In the genomic region with DNA sequence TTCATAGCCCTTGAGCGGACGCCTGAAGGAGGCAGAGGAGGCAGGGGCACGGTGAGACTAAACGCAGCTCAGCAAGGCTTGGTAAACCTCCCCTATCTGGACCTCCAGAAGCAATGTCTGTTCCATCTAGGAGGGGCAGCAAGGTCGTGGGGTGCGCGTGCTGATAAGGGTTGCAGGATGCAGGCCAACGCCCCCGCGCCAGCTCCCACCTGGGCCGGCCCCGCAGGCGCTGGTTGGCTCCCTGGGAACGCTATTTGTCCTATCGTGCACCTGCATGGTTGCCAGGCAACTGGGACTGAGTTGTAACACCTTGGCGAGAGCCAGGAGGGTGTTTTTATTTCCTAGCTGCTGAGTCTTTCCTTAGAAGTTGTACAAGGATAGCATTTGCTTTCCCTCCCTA, we compare ENCODE assay signal across 8 mouse cellular contexts. TPM values are rescaled to one million over a fixed set of nuclear protein-coding genes. Genes with fewer than 3 reads are reported as not detected.
A peak's percentile ranks its signal among the peaks of the same experiment; 100 is the strongest.
DNase-seq lines count a peak whose midpoint lies in the region; TF ChIP-seq lines count a peak whose summit lies in the region.

No protein-coding gene starts in this region.

- no peak for TF ChIP-seq CTCF in left cerebral cortex, adult 2 months (IDR thresholded peaks at IDR 0.05)

- H3K27ac ChIP-seq in left cerebral cortex, adult 2 months = no peak overlapping the region

- intact Hi-C loops in left cerebral cortex, adult 2 months (cut with DNase I) = no loop called here

- peak; percentile 39 to 60 for DNase-seq in left cerebral cortex, adult 2 months (ENCODE audit: extremely low spot score in 1 of 2, low spot score in 2 of 2)
- DNase-seq in left cerebral cortex, adult 18-20 months (ENCODE audit: low spot score in 2 of 2) = no peak
- peak; percentile 55 to 56 for DNase-seq in cerebellum, postnatal 10 days
- DNase-seq in kidney, adult 9 months = peak; percentile 51
- peak; percentile 29 to 47 for DNase-seq in lung, postnatal 4 days
- no peak for DNase-seq in embryo, embryonic 10 days (ENCODE audit: low spot score)
- DNase-seq in layer of hippocampus, postnatal 14 days (ENCODE audit: low spot score in 2 of 2) = no peak
- no peak for DNase-seq in urinary bladder, adult 2 months (ENCODE audit: low spot score)

- no peak overlapping the region for H3K4me3 ChIP-seq in left cerebral cortex, adult 2 months

RNA-seq across cellular contexts. Expression of a gene that starts 41.2 kb away (rescaled TPM):
- 10 to 100 TPM; 89.0 to 99.0 TPM for total RNA-seq in left cerebral cortex, adult 2 months (2021)
- total RNA-seq in left cerebral cortex, adult 18-20 months (2021) = 10 to 100 TPM; 86.2 to 91.0 TPM
- total RNA-seq in layer of hippocampus, postnatal 14 days (2021) = 10 to 100 TPM; 82.1 to 83.1 TPM
- polyA plus RNA-seq in urinary bladder, adult 2 months (2012; rRNA removed) = 23.3 and 34.8 TPM in 2 replicates

RNA-seq across cellular contexts. Expression of a gene that starts 43.7 kb away (rescaled TPM):
- 10 to 100 TPM; 27.9 to 28.9 TPM for total RNA-seq in left cerebral cortex, adult 2 months (2021)
- total RNA-seq in left cerebral cortex, adult 18-20 months (2021) = 10 to 100 TPM; 28.5 to 32.1 TPM
- total RNA-seq in layer of hippocampus, postnatal 14 days (2021) = 10 to 100 TPM; 21.7 to 24.4 TPM
- polyA plus RNA-seq in urinary bladder, adult 2 months (2012; rRNA removed) = 20.1 and 26.6 TPM in 2 replicates

RNA-seq across cellular contexts. Expression of a gene that starts 56.1 kb away (rescaled TPM):
- total RNA-seq in left cerebral cortex, adult 2 months (2021) = 10 to 100 TPM; 12.1 to 12.7 TPM
- 10 to 100 TPM in 1 of 2 experiments, 1 to 10 TPM in 1; 9.2 to 12.0 TPM for total RNA-seq in left cerebral cortex, adult 18-20 months (2021)
- 10 to 100 TPM; 14.8 to 15.2 TPM for total RNA-seq in layer of hippocampus, postnatal 14 days (2021)
- polyA plus RNA-seq in urinary bladder, adult 2 months (2012; rRNA removed) = 16.0 and 19.9 TPM in 2 replicates

Comparison
In these comparisons a context has a peak if more than half of its experiments do, and no peak if none do; other contexts are left out.
1. DNase-seq: peak in left cerebral cortex, adult 2 months (2 of 2), cerebellum, postnatal 10 days (2 of 2), kidney, adult 9 months (single experiment) and lung, postnatal 4 days (2 of 2); none in left cerebral cortex, adult 18-20 months (0 of 2), embryo, embryonic 10 days (single experiment), layer of hippocampus, postnatal 14 days (0 of 2) and urinary bladder, adult 2 months (single experiment).